8 mouse cellular contexts compared by ENCODE assay signal in the genomic region with DNA sequence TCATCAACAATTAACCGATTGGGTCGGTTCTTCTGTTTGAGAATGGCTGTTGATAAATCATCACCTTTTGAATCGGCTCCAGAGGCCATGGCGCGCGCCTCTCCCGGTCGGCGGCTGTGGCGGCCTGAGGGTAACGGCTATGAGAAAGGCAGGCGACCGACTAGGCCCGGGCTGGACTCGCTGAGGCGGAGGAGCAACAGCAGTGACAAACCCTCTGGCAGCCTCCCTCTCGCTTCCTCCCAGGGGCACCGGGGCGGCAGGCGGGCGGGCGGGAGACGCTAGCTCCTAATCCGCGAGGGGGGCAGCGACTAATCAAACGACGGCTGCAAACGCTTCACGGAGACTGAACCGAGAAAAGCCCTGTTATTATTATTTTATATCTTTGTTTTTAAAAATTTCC.
DNase-seq lines count a peak whose midpoint lies in the region; ATAC-seq lines count a peak whose summit lies in the region.
"Not testable (repeated sequence)": the region's sequence is repeated elsewhere in the genome, so short reads cannot be mapped to it uniquely, and the experiment has no call there.

No protein-coding gene starts in this region.

- H3K4me3 ChIP-seq in hindbrain, embryonic 16.5 days (ENCODE audit: low read length), result not testable (repeated sequence)

- not testable (repeated sequence) for H3K4me1 ChIP-seq in hindbrain, embryonic 16.5 days (ENCODE audit: control insufficient read depth, insufficient read depth, low read depth, low read length)

- H3K9ac ChIP-seq in hindbrain, embryonic 16.5 days (ENCODE audit: low read depth, low read length), result not testable (repeated sequence)

- 96% methylated on average over 22 of the region's 31 CpGs for WGBS in hindbrain, embryonic 16.5 days

- H3K9me3 ChIP-seq in hindbrain, embryonic 16.5 days (ENCODE audit: control insufficient read depth, low read length), result not testable (repeated sequence)

- not testable (repeated sequence) for H3K36me3 ChIP-seq in hindbrain, embryonic 16.5 days (ENCODE audit: control insufficient read depth, insufficient read depth, low read length)

- peak; percentile 5 for DNase-seq in adrenal gland, adult 8-10 months
- peak; percentile 16 for DNase-seq in gastrocnemius, postnatal 10 days
- DNase-seq in left cerebral cortex, adult 9 months (ENCODE audit: low spot score in 2 of 2), result peak; percentile 1 to 7
- peak; percentile 7 for DNase-seq in right cerebral cortex, postnatal 4 days
- peak; percentile 3 to 10 for DNase-seq in urinary bladder, postnatal 36 days (ENCODE audit: low spot score in 2 of 2)

- peak; percentile 99 for ATAC-seq in common myeloid progenitor, adult 5-6 weeks (replicated peaks; ENCODE audit: low read depth, poor library complexity, severe bottlenecking)
- ATAC-seq in hindbrain, embryonic 16.5 days, result peak; percentile 65
- ATAC-seq in megakaryocyte, adult 5-6 weeks (ENCODE audit: poor library complexity, severe bottlenecking), result peak; percentile 95

- not testable (repeated sequence) for H3K27me3 ChIP-seq in hindbrain, embryonic 16.5 days (replicated peaks; ENCODE audit: control insufficient read depth, insufficient read depth, low read length)

- not testable (repeated sequence) for H3K4me2 ChIP-seq in hindbrain, embryonic 16.5 days (ENCODE audit: low read length)

- not testable (repeated sequence) for H3K27ac ChIP-seq in hindbrain, embryonic 16.5 days (ENCODE audit: low read depth, low read length)
